Mouse (Mus musculus) stomach, postnatal 0 days (tissue): Measurements from ENCODE around the gene Lmnb2. TPM values are rescaled to one million over a fixed set of nuclear protein-coding genes. Genes with fewer than 3 reads are reported as not detected.

ENCODE experiments used
- ATAC-seq: fragments of 200-750 bp; cut with Nextera tagmentation; 2 replicates; pipeline ENCODE4 v1.8.0; 2017; ENCODE audit not compliant: low FRiP score, low TSS enrichment
- DNase-seq: peaks from one replicate; pipeline ENCODE4 v3.0.0-alpha.2; 2016; ENCODE audit warnings: low spot score
- H3K27ac ChIP-seq: fragments of 300-500 bp; sonication (generic); replicated peaks from 2 replicates; pipeline ENCODE4 v1.5.1; 2014; ENCODE audit warnings: mild to moderate bottlenecking, control low read depth
- H3K27me3 ChIP-seq: fragments of 300-500 bp; sonication (generic); 2 replicates; pipeline ENCODE4 v1.6.1; 2014; ENCODE audit warnings: low read length; ENCODE audit not compliant: control insufficient read depth, insufficient read depth
- H3K36me3 ChIP-seq: fragments of 300-500 bp; sonication (generic); 2 replicates; pipeline ENCODE4 v1.6.1; 2014; ENCODE audit warnings: low read length, mixed read lengths; ENCODE audit not compliant: control insufficient read depth, insufficient read depth
- H3K4me1 ChIP-seq: fragments of 300-500 bp; sonication (generic); replicated peaks from 2 replicates; pipeline ENCODE4 v1.6.1; 2014; ENCODE audit warnings: antibody characterized with exemption; ENCODE audit not compliant: control insufficient read depth, insufficient read depth
- H3K4me2 ChIP-seq: fragments of 300-500 bp; sonication (generic); replicated peaks from 2 replicates; pipeline ENCODE4 v1.6.1; 2014; ENCODE audit warnings: low read depth, mild to moderate bottlenecking, control low read depth, moderate library complexity
- H3K4me3 ChIP-seq: fragments of 300-500 bp; sonication (generic); 2 replicates; pipeline ENCODE4 v1.5.1; 2014; ENCODE audit warnings: low read depth, low read length, control low read depth
- H3K9ac ChIP-seq: fragments of 300-500 bp; sonication (generic); 2 replicates; pipeline ENCODE4 v1.6.1; 2014; ENCODE audit warnings: mild to moderate bottlenecking, low read length, control low read depth, mixed read lengths
- H3K9me3 ChIP-seq: fragments of 300-500 bp; sonication (generic); 2 replicates; pipeline ENCODE4 v1.6.1; 2016; ENCODE audit warnings: low read length; ENCODE audit not compliant: control insufficient read depth
- CTCF ChIP-seq: IDR thresholded peaks from 2 replicates; pipeline ENCODE4 v1.5.1; 2016; ENCODE audit warnings: antibody characterized with exemption, low read depth, mild to moderate bottlenecking, moderate library complexity
- EP300 ChIP-seq: optimal IDR thresholded peaks from 2 replicates; pipeline ENCODE3; 2016; ENCODE audit warnings: antibody characterized with exemption
- WGBS: fragments of 180-500 bp; shearing (Covaris S2); extraction: QIAGEN DNeasy Blood & Tissue Kit; methylation state at CpG from one replicate; pipeline ENCODE4 v1.1.7; 2014; 5-methylcytosine and 5-hydroxymethylcytosine counted together
- polyA plus RNA-seq: library from polyadenylated mRNA; unstranded; fragments of >200 nt; fragmentation: Nextera tagmentation; extraction: Ambion mirVana; gene quantifications from 2 replicates; pipeline ENCODE4 v1.2.1, GENCODE M21; 2015

The Lmnb2 gene
- polyA plus RNA-seq, 1 experiment from 2014 or later = 12.4 TPM

GRCm38 (mm10) chr10:80942919-80943318 is 24.9 kb upstream of the Lmnb2 start:
- Histone ChIP-seq H3K9me3 (no peaks in the 10 kb centered on the region), H3K4me3 (no peak overlapping the region), H3K9ac (no peak overlapping the region), H3K4me2 (no peak overlapping the region), H3K4me1 (peaks cover 31% of the 10 kb centered on the region), H3K27ac (no peak overlapping the region), H3K36me3 (no peaks in the 10 kb centered on the region), H3K27me3 (no peaks in the 10 kb centered on the region)
- 72% methylated on average over 8 of the region's 8 CpGs for WGBS
- no peak for TF ChIP-seq CTCF
- ATAC-seq = no peak
- no peak for DNase-seq

GRCm38 (mm10) chr10:80940988-80941347 is 22.9 kb upstream of the Lmnb2 start:
- DNase-seq = no peak
- Histone ChIP-seq H3K9me3 (no peaks in the 10 kb centered on the region), H3K27me3 (no peaks in the 10 kb centered on the region), H3K9ac (peak overlapping the region; percentile 28; the same call in 1 of the 2 replicates), H3K4me1 (peaks cover 48% of the 10 kb centered on the region), H3K4me2 (peak overlapping the region; percentile 59), H3K36me3 (no peaks in the 10 kb centered on the region), H3K27ac (peak overlapping the region; percentile 91), H3K4me3 (no peak overlapping the region)
- no peak for ATAC-seq
- 3% methylated on average over 2 of the region's 2 CpGs for WGBS
- no peak for TF ChIP-seq EP300
- no peak for TF ChIP-seq CTCF

GRCm38 (mm10) chr10:80940320-80940987 is 22.4 kb upstream of the Lmnb2 start:
- TF ChIP-seq EP300 (no peak), CTCF (peak; percentile 4; the same call in 1 of the 2 replicates)
- H3K36me3 ChIP-seq = no peaks in the 10 kb centered on the region

GRCm38 (mm10) chr10:80939671-80940070 is 21.6 kb upstream of the Lmnb2 start:
- Histone ChIP-seq H3K27me3 (no peaks in the 10 kb centered on the region), H3K9ac (peak overlapping the region; percentile 23)

More at GRCm38 (mm10) chr10:80940320-80940987, 22.4 kb upstream of the Lmnb2 start:
- Histone ChIP-seq H3K4me2 (peak overlapping the region; percentile 59), H3K9me3 (no peaks in the 10 kb centered on the region), H3K27me3 (no peaks in the 10 kb centered on the region), H3K9ac (peak overlapping the region; percentile 28), H3K4me3 (no peak overlapping the region), H3K27ac (peak overlapping the region; percentile 91), H3K4me1 (peaks cover 49% of the 10 kb centered on the region)
- peak; percentile 76 for ATAC-seq
- DNase-seq = peak; percentile 91
- 17% methylated on average over 8 of the region's 8 CpGs for WGBS

GRCm38 (mm10) chr10:80938831-80939550 is 20.9 kb upstream of the Lmnb2 start:
- Histone ChIP-seq H3K4me1 (peaks cover 49% of the 10 kb centered on the region), H3K36me3 (no peaks in the 10 kb centered on the region), H3K9me3 (no peaks in the 10 kb centered on the region), H3K9ac (0 out of 2 replicates have a peak overlapping the region, but pooled peaks have one; percentile 23), H3K4me2 (peak overlapping the region; percentile 59), H3K27ac (peak overlapping the region; percentile 91), H3K27me3 (no peaks in the 10 kb centered on the region), H3K4me3 (no peak overlapping the region)
- no peak for TF ChIP-seq CTCF
- TF ChIP-seq EP300 = no peak
- WGBS = 12% methylated on average over 15 of the region's 15 CpGs
- ATAC-seq (peak; percentile 1; the same call in 1 of the 2 replicates), DNase-seq (peak; percentile 61)

More at GRCm38 (mm10) chr10:80939671-80940070, 21.6 kb upstream of the Lmnb2 start:
- TF ChIP-seq CTCF (no peak), EP300 (no peak)
- Histone ChIP-seq H3K4me1 (peaks cover 49% of the 10 kb centered on the region), H3K9me3 (no peaks in the 10 kb centered on the region), H3K4me3 (peak overlapping the region; percentile 31), H3K36me3 (no peaks in the 10 kb centered on the region), H3K4me2 (peak overlapping the region; percentile 59), H3K27ac (peak overlapping the region; percentile 91)
- peak; percentile 96 for DNase-seq
- 1% methylated on average over 28 of the region's 28 CpGs for whole genome bisulfite sequencing
- ATAC-seq = peak; percentile 52
